Mouse (Mus musculus) megakaryocyte, embryonic 14.5 days (primary cell): ENCODE measurements around the gene Nomo1. TPM values are rescaled to one million over a fixed set of nuclear protein-coding genes. Genes with fewer than 3 reads are reported as not detected.

Source experiments
- H3K27me3 ChIP-seq: replicated peaks from 2 replicates; pipeline ENCODE3; 2012; ENCODE audit warnings: inconsistent platforms
- H3K36me3 ChIP-seq: replicated peaks from 2 replicates; pipeline ENCODE3; 2012; ENCODE audit warnings: low read length, inconsistent platforms, mixed read lengths
- H3K4me1 ChIP-seq: 2 replicates; pipeline ENCODE4 v1.6.1; 2012; ENCODE audit warnings: inconsistent platforms
- H3K4me3 ChIP-seq: replicated peaks from 2 replicates; pipeline ENCODE3; 2012; ENCODE audit warnings: moderate library complexity, mild to moderate bottlenecking, inconsistent platforms
- H3K9me3 ChIP-seq: 2 replicates; pipeline ENCODE4 v1.6.1; 2012; ENCODE audit warnings: inconsistent platforms
- FLI1 ChIP-seq: IDR thresholded peaks from 2 replicates; pipeline ENCODE4 v1.6.1; 2012; ENCODE audit warnings: low read length, inconsistent platforms, mixed read lengths
- GATA1 ChIP-seq: IDR thresholded peaks from 3 replicates; pipeline ENCODE4 v1.6.1; 2012; ENCODE audit warnings: mixed read lengths, low read length, inconsistent platforms, borderline replicate concordance
- polyA plus RNA-seq: library from polyadenylated mRNA; stranded (reverse); fragments of >175 nt; gene quantifications from 2 replicates; pipeline ENCODE4 v1.2.3, GENCODE M21; 2012; ENCODE audit warnings: low replicate concordance; ENCODE audit not compliant: insufficient read depth

The Nomo1 gene
- polyA plus RNA-seq, 1 experiment, result 218 TPM

DNA sequence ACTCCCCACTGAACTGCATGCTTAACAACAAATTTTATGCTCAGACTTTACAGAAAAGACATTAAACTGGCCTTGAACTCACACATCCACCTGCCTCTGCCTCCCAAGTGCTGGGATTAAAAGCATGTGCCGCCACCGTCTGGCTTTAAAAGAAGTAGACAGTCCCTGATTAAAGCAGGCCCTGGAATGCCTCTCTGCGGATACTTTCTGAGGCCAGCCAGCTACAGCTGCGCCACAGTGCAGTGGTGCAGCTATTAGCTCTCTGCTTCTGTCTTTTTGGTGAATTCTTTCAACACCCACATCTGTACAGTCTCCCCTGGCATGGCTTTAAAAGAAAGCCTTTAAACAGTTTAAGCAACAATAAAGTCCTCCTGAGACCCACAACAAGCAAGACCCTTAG, 11.5 kb upstream of the Nomo1 start:
- peaks cover 42% of the 10 kb centered on the region for H3K27me3 ChIP-seq
- TF ChIP-seq GATA1, result no peak
- no peak for TF ChIP-seq FLI1
- H3K9me3 ChIP-seq, result no peaks in the 10 kb centered on the region
- no peaks in the 10 kb centered on the region for H3K36me3 ChIP-seq
- no peak overlapping the region for H3K4me3 ChIP-seq
- H3K4me1 ChIP-seq, result peaks cover 56% of the 10 kb centered on the region

GRCm38 (mm10) chr7:46025436-46025835, 8.1 kb upstream of the Nomo1 start:
- H3K36me3 ChIP-seq, result no peaks in the 10 kb centered on the region
- no peaks in the 10 kb centered on the region for H3K9me3 ChIP-seq
- H3K27me3 ChIP-seq, result peaks cover 26% of the 10 kb centered on the region
- no peak overlapping the region for H3K4me3 ChIP-seq
- H3K4me1 ChIP-seq, result peaks cover 50% of the 10 kb centered on the region
- no peak for TF ChIP-seq GATA1
- no peak for TF ChIP-seq FLI1

GRCm38 (mm10) chr7:46028681-46029080, 4.8 kb upstream of the Nomo1 start:
- Histone ChIP-seq H3K27me3 (peaks cover 24% of the 10 kb centered on the region), H3K4me3 (no peak overlapping the region)

GRCm38 (mm10) chr7:46029299-46030144, 4.0 kb upstream of the Nomo1 start:
- peaks cover 20% of the 10 kb centered on the region for H3K27me3 ChIP-seq
- peaks cover 50% of the 10 kb centered on the region for H3K4me1 ChIP-seq
- TF ChIP-seq FLI1 (no peak), GATA1 (no peak)
- H3K4me3 ChIP-seq, result no peak overlapping the region
- no peaks in the 10 kb centered on the region for H3K9me3 ChIP-seq
- no peaks in the 10 kb centered on the region for H3K36me3 ChIP-seq

More at GRCm38 (mm10) chr7:46028681-46029080, 4.8 kb upstream of the Nomo1 start:
- peaks cover 53% of the 10 kb centered on the region for H3K4me1 ChIP-seq
- H3K9me3 ChIP-seq, result no peaks in the 10 kb centered on the region
- TF ChIP-seq FLI1 (no peak), GATA1 (no peak)
- no peaks in the 10 kb centered on the region for H3K36me3 ChIP-seq

DNA sequence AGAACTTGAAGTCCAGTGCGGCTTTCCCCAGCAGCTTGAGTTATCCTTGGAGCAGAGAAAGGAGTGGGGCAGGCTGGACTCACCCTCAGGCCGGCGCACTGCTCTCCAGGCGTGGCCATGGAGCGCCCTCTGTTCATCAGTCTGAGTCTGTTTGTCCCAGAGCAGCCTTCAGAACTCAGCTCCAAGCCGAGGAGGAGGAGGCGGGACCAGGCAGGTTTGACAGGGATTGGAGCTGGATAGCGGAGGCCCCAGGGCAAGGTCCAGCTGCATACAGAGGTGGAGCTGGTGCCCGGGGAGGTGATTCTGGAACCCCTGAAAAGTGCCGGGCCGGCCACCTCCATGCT, 3.4 kb upstream of the Nomo1 start, which contains the start of gene Abcc6:
Gene Abcc6 (minus strand): TSS at position 158 of the 344 bp plus-strand sequence.
- H3K4me3 ChIP-seq, result no peak within 1 kb of the TSS

DNA sequence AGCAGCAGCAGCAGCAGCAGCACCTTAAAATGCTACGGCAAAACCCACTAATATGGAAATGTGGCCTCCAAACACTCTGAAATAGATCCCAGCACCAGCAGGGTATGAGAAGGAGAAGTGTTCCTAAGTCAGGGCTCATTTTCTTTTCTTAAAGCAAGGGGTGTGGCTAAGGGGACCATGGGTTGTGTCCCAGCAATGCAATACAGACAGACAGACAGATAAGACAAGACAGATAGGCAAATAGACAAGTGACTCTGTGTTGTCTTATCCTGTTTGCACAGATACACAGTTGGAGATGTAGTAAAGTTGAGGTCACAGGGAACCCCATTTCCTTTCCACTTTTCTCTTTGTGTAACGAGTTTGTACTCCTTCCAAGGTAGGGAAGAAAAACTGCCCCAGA, 2.4 kb upstream of the Nomo1 start:
- TF ChIP-seq FLI1 (no peak), GATA1 (no peak)
- peaks cover 11% of the 10 kb centered on the region for H3K27me3 ChIP-seq
- H3K9me3 ChIP-seq, result no peaks in the 10 kb centered on the region
- no peak overlapping the region for H3K4me3 ChIP-seq
- H3K4me1 ChIP-seq, result peaks cover 64% of the 10 kb centered on the region
- H3K36me3 ChIP-seq, result peaks cover 3% of the 10 kb centered on the region

More for the DNA sequence above, 3.4 kb upstream of the Nomo1 start, which contains the start of gene Abcc6:
- Histone ChIP-seq H3K27me3 (peaks cover 16% of the 10 kb centered on the region), H3K36me3 (no peaks in the 10 kb centered on the region), H3K9me3 (no peaks in the 10 kb centered on the region), H3K4me1 (peaks cover 55% of the 10 kb centered on the region)
- TF ChIP-seq FLI1 (no peak), GATA1 (no peak)

DNA sequence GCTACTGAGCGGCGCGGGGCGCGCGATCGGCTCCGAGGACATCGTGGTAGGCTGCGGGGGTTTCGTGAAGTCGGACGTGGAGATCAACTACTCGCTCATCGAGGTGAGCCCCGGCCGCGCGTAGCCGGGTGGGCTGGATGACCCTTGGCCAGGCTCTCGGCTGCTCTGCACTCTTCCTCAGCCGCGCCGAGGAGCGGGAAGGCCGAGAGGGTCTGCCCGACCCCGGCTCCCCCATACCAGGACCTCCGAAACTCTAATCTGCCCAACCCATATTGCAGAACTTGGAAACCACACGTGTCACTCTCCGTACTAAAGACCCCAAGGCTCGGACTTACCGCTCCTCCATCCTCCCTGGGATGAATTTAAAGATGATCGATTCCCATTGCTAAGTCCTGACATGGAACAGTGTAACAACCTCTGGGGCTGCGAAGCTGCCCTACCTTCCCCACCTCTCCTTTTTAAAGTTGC, 406 bp downstream of the Nomo1 start:
- Histone ChIP-seq H3K36me3 (peaks cover 30% of the 10 kb centered on the region), H3K9me3 (no peaks in the 10 kb centered on the region), H3K4me1 (peaks cover 72% of the 10 kb centered on the region), H3K27me3 (peaks cover 2% of the 10 kb centered on the region), H3K4me3 (peak overlapping the region; percentile 98)
- TF ChIP-seq FLI1, result no peak
- no peak for TF ChIP-seq GATA1

- H3K27me3 ChIP-seq, result peaks cover 2% of the 10 kb centered on the region
- TF ChIP-seq FLI1 (no peak), GATA1 (no peak)
- H3K36me3 ChIP-seq, result peaks cover 40% of the 10 kb centered on the region
- H3K9me3 ChIP-seq, result no peaks in the 10 kb centered on the region
- H3K4me3 ChIP-seq, result peak overlapping the region; percentile 98
- H3K4me1 ChIP-seq, result peaks cover 77% of the 10 kb centered on the region
These were observed 1.5 kb downstream of the Nomo1 start for GRCm38 (mm10) chr7:46034991-46035390.

DNA sequence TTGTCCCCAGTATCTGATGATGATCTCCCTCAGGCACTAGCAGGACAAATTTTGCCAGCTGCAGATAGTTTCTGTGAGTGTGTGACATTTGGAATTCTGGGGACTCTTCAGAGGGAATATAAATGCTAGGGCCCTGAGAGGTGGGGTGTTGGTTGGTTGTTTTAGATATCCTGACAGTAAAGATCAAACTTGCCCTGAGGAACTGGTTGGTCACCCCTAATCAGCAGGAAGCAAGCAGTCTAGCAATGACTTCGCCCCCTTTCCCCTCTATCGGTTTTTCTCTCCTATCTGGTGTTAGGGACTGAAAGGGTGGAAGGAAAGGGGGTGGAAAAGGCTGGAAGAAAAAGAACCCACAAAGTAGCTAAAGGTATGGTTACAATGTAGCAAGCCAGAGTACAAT, 2.0 kb downstream of the Nomo1 start:
- peaks cover 45% of the 10 kb centered on the region for H3K36me3 ChIP-seq
- H3K4me1 ChIP-seq, result peaks cover 77% of the 10 kb centered on the region
- no peaks in the 10 kb centered on the region for H3K9me3 ChIP-seq
- H3K4me3 ChIP-seq, result peak overlapping the region; percentile 98
- H3K27me3 ChIP-seq, result no peaks in the 10 kb centered on the region
- TF ChIP-seq GATA1 (no peak; the same call in 2 of the 3 replicates), FLI1 (no peak)

GRCm38 (mm10) chr7:46037433-46037832, 3.9 kb downstream of the Nomo1 start:
- TF ChIP-seq FLI1 (no peak), GATA1 (no peak)
- Histone ChIP-seq H3K9me3 (no peaks in the 10 kb centered on the region), H3K27me3 (no peaks in the 10 kb centered on the region), H3K4me3 (peak overlapping the region; percentile 86), H3K36me3 (peaks cover 65% of the 10 kb centered on the region), H3K4me1 (peaks cover 86% of the 10 kb centered on the region)
